Mouse (Mus musculus) left cerebral cortex, postnatal 36 days (tissue): ENCODE measurements around the gene Bnc2. TPM values are rescaled to one million over a fixed set of nuclear protein-coding genes. Genes with fewer than 3 reads are reported as not detected.

Experiments
- DNase-seq, 2 experiments: peaks; one replicate each; pipeline ENCODE4 v3.0.0; 2021 to 2022; ENCODE audit warnings: low spot score in 2 of 2, mixed read lengths in 1 of 2
- intact Hi-C: fragments of 180-260 bp; cut with DNase I; formaldehyde crosslinking; loops from one replicate; pipeline ENCODE4 v1.15.1; 2025
- total RNA-seq, 2 experiments: library from RNA; stranded (reverse); gene quantifications; 2 replicates each; pipeline ENCODE4 v1.2.3; 2021

Gene Bnc2
- total RNA-seq, 2 experiments from 2014 or later = 1.3 to 3.1 TPM

DNA sequence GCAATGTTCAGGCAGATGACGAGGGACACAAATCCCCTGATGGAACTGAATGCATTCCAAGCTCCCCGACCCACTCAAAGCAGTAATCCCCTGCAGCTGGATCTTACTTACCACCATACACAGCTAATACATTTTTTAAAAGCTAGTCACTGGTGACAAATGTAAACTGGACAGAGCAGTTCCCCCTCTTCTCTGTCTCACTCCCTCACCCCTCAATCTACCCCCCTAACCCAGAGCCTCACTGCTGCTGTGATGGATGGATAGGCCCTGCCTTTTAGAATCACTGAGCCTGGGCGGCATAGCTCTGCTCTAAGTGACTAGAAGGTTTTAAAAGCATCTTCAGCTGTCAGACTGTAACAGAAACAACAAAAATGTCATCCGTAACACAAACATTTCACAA, 40.3 kb downstream of the Bnc2 start:
- DNase-seq = no peak
- intact Hi-C loops = no loop called here

DNA sequence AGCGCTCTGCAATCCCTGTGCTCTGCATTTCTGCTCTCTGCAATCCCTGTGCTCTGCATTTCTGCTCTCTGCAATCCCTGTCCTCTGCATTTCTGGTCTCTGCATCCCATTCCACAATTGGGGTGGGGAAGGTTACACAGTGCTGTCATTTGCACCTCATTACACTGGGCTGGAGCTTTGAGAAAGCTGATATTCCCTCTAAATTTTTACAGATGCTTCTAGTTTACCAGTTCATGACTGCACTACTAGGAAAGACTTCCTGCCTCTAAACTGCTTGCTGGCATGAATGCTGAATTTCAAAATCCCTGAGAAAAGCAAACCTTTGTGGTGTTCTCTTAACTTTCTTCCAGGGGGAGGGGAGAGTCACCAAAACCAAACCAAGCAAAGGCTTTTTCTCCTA, 41.1 kb downstream of the Bnc2 start:
- DNase-seq = no peak
- intact Hi-C loops = no loop called here

- DNase-seq = no peak
- intact Hi-C loops = no loop called here
Observed at GRCm38 (mm10) chr4:84632832-84633789, 42.0 kb downstream of the Bnc2 start.

GRCm38 (mm10) chr4:84627616-84628015, 47.5 kb downstream of the Bnc2 start:
- intact Hi-C loops = no loop called here
- DNase-seq = no peak

DNA sequence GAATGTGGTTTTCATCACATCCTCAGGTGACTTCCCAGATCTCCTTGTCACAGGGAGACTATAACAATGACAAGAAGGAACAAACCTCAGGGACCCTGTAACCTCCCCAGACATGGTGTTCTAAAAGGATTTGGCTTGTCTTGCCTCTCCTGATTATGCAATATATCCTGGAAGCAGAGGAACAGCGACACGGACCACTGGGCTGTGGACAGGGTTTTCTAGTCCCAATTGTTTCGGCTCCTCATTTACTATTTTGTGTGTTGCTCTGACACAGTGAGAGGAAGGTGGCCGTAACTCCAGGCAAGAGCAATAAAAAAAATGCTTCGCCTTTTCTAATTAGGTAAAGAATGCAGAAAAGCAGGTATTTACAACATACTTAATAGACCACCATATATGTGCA, 51.8 kb downstream of the Bnc2 start:
- DNase-seq = no peak
- intact Hi-C loops = no loop called here

DNA sequence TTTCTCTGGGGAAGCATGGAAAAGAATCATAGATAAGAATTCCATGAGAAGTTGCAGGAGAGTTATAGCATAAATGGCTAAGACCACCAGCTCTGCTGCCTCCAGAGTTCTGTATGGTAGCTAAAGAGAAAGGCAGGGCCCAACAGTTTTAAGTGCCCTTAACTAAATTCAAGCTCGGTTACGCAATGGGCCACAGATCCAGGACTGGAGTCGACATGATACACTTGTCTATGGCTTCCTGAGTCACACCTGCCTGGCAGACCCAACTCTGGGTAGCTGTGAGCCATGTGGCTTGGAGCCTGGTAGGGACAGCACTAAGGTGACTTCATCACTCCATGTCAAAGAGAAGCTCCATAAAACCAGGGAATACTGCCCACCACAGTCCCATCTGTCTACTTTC, 53.3 kb downstream of the Bnc2 start:
- intact Hi-C loops = no loop called here

DNA sequence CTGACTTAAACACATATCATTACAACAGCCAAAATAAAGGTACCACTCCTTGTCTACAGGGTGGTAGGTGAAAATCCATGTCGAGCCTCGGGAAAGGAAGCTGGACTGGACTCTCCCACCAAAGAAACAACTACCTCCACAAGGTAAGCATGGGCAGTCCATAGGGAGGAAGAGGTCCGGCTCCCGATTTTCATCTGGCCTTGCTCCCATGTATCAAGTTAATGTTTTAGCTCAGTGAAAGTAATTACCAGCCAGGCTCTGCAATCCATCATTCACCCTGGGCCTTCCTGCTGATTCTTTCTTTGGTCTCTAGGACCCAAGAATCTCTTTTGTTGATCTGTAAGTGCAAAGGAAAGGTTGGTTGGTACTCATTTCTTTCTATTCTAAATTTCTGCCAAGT, 65.2 kb downstream of the Bnc2 start:
- intact Hi-C loops = no loop called here
- DNase-seq = no peak

More for the DNA sequence above, 53.3 kb downstream of the Bnc2 start:
- DNase-seq = no peak

GRCm38 (mm10) chr4:84604461-84604860, 70.6 kb downstream of the Bnc2 start:
- intact Hi-C loops = no loop called here
- DNase-seq = no peak

DNA sequence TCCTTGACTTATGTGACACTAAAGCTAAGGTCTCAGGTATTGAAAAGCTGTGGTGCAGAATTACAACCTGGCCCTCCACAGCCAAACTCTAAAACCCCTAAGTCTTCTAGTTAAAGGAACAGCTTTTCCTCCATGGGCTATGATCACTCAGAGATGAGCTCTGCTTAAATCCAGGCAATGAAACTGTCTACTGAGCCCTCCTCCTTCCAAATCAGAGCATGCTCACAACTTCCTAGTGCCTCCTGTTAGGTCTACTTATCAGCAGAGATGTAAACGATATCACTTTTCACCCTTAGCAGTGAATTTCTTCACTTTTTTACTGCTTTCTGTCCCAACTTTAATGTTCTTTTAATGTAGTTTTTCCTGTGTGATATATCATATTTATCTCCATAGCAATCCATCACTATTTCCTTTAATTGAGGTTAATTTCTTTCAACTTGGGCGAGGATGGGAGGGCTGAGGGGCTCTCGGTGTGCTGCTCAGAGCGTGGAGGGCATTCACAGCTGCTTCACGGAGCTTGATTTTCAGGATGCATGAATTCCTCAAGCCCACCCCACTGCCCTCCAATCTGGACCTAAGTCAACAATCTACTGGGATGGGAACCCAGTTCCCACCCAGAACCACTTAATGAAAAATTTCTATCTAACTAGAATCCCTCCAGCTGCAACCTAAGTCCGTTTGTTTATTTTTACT, 94.7 kb downstream of the Bnc2 start:
- no peak for DNase-seq

GRCm38 (mm10) chr4:84578296-84578695, 96.8 kb downstream of the Bnc2 start:
- intact Hi-C loops = no loop called here
- DNase-seq = no peak

More for the DNA sequence above, 94.7 kb downstream of the Bnc2 start:
- intact Hi-C loops = no loop called here

GRCm38 (mm10) chr4:84566123-84566522, 109.0 kb downstream of the Bnc2 start:
- intact Hi-C loops = no loop called here
- no peak for DNase-seq

- intact Hi-C loops = no loop called here
- DNase-seq = peak; percentile 28 to 36
Observed at GRCm38 (mm10) chr4:84545204-84545871, 129.7 kb downstream of the Bnc2 start.

DNA sequence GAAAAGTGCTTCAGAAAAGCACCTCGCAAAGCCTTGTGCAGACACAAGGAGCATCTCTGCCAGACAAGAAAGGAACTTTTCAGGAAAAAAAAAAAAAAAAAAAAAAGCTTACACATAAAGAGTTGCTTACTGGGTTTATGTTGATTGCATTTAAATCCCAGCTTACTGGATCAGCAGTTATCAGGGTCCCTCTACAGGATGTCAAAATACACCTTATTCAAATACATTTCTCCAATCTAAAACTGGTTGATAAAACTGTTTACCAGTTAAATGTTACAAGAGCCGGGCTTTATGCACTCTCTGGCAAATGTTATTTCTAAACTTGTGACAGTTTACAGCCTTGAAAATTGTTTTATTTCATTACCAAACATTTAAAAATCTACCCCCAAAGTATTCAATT, 130.4 kb downstream of the Bnc2 start:
- intact Hi-C loops = no loop called here
- no peak for DNase-seq

- intact Hi-C loops = no loop called here
- no peak for DNase-seq
Observed at GRCm38 (mm10) chr4:84540531-84540930, 134.5 kb downstream of the Bnc2 start.

DNA sequence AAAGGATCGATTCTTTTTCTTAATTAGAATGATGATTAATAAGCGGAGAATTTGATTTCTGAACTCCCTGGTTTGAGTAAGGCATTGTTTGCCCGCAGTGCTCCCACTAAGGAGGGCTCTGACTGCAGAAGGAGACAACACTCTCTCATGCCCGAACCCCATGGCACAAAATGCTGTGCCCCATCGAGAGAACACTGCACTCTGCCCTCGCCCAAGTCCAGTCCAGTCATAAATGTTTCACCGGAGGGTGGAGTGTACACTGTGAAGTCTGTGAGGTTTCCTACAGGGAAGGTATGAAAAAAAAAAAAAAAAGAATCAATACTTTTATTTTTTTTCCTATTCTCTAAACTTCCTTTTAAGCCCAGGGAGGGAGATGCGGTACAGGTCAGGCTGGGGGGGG, 135.7 kb downstream of the Bnc2 start:
- DNase-seq = no peak
- intact Hi-C loops = no loop called here

- intact Hi-C loops = no loop called here
- DNase-seq = no peak
Observed at GRCm38 (mm10) chr4:84528886-84529789, 145.9 kb downstream of the Bnc2 start.

DNA sequence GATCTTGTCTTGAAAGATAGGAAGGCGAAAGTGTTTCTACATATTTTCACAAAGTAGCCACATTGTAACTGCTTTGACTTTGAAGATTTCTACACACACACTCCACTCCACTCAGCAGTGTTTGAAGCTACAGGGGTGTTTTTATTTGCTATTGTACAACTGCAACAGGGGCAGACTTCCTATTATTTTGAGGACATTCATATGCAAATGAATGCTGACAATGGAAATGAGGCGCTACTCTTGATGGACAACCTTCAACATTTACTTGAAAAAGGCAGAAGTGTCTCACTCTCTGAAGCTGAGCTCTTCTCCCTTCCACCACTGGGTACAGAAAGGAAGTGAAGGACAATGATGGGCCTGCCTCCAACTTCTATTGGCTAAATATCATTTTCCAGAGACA, 146.7 kb downstream of the Bnc2 start:
- no peak for DNase-seq
- intact Hi-C loops = no loop called here

DNA sequence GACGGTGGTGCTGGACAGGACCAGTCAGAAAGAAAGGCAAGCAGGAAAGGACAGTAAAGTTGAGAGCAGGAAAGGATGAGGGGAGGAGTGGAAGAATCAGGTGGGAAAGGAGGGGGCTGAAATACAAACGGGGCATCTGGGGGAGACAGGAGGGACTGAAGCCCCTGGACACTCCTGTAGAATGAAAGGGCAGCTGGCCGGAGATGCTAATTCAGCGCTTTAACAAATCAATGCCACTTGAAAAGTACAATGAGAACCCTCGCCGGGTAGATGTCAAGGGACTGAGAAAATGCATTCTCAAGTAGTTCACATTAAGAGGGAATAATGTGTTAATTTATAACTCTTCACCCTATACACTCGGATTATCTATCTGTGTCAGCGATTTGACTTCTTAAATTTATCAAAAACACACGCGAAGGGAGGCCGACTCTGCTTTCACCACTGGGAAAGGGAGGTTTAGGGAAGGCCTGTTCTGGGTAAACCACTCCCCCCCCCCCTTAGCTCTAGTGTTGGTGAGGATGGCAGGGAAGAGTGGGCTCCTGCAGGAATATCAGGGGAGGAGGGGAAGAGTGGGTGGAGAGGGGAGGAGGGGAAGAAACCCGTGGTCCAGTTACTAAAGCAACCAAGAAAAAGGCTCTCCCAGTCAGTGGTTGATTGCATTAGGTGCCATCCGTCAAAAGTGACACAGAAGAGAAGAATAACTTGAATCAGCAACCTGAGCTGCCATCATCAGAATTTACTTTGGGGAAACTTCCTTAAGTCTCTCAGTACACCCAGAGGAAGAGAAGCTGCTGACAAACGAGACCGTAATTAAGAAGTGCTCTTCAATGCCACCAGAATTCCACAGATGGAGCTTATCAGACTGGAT, 147.8 kb downstream of the Bnc2 start:
- intact Hi-C loops = no loop called here
- DNase-seq = no peak
